Mouse (Mus musculus) cerebellum, adult 9-10 months (tissue): ENCODE measurements around the gene Ift74.
"Not testable (repeated sequence)": the region's sequence is repeated elsewhere in the genome, so short reads cannot be mapped to it uniquely, and the experiment has no call there.

Experiments
- DNase-seq: peaks from one replicate; pipeline ENCODE4 v3.0.0; 2022

Ift74 gene

DNA sequence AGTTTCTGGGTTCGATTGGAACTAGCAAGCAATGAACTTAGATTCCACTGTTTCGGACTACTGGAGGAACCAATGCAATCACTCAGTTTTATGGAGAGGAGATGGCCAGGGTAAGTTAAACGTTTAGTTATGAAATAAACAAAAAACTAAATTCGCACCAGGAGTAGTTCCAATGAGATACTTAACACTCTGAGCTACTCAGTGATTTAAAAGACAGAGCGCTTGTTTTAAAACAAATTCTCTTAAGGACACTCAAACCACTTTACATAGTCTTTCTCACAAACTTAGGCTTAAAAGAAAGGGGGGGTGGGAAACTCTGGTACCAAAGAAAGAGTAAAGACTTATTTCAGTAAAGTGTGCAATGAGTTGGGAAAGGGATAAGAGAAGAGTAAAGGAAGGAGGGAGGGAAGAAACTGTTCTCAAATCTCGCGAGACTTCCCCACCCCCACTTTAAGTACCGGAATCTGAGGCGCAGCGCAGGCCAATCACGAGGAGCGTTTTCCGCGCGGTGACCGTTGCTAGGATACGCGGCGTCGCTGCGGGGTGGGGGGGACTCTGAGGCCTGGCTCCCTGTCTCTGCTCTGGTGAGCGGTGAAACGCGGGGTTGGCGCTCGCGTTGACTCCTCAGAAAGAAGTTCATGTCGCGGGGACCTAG lies at the start of gene Ift74:
Gene Ift74 (plus strand): TSS at position 520 of the 655 bp plus-strand sequence.
- peak; percentile 96 for DNase-seq

GRCm38 (mm10) chr4:94572677-94573076 lies 41.6 kb upstream of the Ift74 start:
- no peak for DNase-seq

DNA sequence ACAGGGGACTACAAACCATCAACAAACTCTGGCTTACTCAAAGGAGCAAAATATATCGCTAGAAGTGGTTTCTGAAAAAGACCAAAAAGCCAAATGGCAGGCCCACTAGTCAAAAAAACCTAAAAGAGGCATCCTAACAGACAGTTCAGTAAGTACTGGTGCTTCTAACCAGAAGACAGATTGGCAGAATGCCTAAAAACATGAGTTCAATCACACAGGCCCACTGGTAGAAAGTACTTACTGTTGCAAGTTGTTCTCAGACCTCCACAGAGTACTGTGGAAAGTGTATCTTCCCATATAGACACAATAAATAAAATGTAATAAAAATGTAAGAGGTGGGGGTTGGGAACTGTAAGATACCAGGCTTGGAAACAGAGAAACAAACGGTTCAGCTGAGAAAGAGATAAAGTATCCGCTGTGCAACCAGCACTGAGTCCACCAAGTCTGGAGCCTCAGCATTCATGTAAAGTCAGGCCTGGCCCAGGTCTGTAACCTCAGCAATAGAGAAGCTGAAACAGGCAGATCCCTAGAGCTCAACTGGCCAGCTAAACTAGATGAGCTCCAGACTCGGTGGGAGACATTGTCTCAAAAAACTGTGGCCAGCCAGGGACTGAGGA lies 22.4 kb upstream of the Ift74 start:
- DNase-seq: no peak

GRCm38 (mm10) chr4:94592709-94593108 lies 21.6 kb upstream of the Ift74 start:
- no peak for DNase-seq

- peak; percentile 25 for DNase-seq
These were observed 12.9 kb upstream of the Ift74 start for GRCm38 (mm10) chr4:94601395-94601794.

- no peak for DNase-seq
These were observed 11.7 kb upstream of the Ift74 start for GRCm38 (mm10) chr4:94602496-94603030.

DNA sequence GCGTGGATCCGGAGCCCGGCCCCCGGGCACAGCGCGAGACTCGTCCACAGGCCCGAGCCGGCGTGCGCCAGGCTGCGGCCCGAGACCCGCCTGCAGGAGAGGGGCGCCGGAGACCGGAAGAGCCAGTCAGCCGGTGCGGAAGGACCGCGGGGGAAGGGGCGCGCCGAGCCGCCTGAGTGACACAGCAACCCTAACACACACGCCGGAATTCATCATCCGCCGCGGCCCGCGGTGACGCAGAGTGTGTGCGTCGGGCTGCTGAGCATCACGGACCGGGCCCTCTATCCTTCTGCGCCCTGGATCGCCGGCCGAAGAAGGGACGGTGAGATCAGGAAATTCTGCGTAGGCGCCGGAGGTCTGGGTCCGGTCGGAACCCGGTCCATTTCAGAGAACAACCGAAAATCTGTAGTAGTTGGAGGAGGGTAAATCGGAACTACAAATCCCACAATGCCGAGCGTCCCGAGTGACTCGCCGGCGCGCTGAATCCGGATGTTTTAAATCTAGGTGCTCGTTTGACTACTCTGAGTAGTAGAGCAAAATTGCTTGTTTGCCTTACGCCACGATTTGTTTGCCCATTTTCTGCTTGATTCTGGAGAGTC lies 11.2 kb upstream of the Ift74 start, which contains the start of gene Plaa:
Gene Plaa (minus strand): TSS at position 214 of the 599 bp plus-strand sequence.
- DNase-seq: peak; percentile 86

GRCm38 (mm10) chr4:94604452-94605019 lies 9.8 kb upstream of the Ift74 start:
- no peak for DNase-seq

- DNase-seq: no peak
These were observed 8.7 kb upstream of the Ift74 start for GRCm38 (mm10) chr4:94605591-94605990.

DNA sequence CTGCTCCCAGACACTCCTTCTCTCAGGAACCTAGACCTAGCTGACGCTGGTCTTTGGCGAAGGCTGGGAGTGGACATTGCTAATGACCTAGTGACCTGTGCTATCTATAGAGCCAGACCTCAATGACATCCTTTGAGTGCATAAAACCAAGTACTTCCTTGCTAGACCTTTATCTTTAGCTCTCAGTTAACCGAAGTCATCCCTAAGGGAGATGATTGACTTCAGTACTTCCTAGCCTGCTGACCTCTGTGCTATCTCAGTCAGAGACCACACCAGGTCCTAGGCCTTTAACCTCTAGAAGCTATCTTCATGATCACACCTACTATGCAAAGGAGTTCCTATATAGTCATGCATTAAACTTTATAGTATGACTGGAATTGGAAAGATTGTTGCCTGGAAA lies 4.0 kb upstream of the Ift74 start:
- no peak for DNase-seq

DNA sequence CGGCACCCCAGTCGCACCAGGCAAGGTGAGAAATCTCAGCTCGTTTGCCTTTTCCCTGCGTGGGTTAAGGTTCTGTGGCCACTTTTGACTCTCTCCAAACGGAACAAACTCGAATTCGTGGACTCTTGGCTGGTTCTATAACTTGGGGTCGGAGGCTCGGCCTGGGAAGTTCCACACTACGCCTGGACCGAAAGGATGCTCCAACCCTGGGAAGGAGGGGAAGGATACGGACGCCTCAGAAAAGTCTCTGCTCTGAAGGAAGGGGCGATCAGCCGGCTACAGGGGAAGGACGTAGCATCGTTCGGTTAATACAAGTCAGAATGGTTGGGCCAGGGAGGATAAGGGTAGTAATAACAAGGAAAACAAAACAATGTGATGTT lies 326 bp downstream of the Ift74 start:
- DNase-seq: no peak

DNA sequence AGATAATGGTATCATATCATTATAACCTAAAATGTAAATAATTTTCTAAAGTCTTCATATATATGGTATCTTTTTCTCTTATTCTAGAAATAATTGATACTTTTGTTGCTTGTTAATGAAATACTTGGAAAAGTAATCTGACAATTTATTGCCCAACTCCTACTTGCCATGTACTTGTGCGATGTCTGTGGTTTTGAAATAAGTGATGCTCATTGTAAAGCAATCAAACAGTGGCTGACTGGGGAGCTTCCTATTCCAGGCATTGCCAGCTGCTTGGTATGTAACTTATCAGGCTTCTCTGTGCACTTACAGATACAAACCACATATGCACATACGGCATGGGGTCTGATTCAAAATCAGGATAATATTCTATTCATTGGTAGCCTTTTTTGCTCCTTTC lies 5.8 kb downstream of the Ift74 start:
- DNase-seq: no peak

DNA sequence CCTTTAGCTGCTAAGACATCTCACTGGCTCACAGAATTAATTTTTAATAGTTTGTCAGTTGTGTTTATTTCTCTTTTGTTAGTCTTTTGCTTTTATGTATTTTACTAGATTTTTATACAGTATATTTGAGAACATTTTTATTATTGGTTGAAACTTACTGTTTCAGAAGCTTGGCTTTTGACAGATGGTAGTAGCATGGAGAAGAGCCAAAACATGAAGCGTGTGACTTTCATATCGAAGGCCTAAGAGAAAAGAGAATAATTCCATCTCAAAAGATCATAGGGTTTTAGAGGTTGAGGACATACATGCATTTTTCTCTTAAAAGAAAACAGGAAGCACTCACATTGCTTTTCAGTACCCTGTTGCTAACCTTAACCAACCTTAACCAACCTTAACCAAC lies 28.9 kb downstream of the Ift74 start:
- peak; percentile 29 for DNase-seq

DNA sequence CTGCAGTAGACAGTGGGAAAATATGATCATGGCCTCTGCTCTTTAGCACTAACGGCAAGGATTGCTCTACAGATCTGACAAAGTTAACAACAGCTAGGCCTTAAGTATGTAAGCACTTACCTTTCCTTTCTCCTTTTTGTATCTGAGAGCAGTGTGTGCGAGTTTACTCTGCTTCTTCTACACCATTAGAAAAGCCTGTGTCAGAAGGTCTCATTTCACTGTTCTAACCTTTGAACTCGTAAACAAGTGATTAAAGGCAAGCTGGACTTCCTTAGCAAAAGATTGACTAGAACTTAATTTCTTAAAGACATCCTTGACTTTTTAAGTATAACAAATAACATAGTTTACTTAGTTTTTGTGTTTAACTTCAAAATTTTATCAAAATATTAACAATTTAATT lies 35.6 kb downstream of the Ift74 start, which contains the start of gene Lrrc19:
Gene Lrrc19 (minus strand): TSS at position 225 of the 400 bp plus-strand sequence.
- no peak for DNase-seq

GRCm38 (mm10) chr4:94650426-94651175 lies 36.3 kb downstream of the Ift74 start:
- not testable (repeated sequence) for DNase-seq

GRCm38 (mm10) chr4:94669718-94670117 lies 55.4 kb downstream of the Ift74 start:
- peak; percentile 2 for DNase-seq

DNA sequence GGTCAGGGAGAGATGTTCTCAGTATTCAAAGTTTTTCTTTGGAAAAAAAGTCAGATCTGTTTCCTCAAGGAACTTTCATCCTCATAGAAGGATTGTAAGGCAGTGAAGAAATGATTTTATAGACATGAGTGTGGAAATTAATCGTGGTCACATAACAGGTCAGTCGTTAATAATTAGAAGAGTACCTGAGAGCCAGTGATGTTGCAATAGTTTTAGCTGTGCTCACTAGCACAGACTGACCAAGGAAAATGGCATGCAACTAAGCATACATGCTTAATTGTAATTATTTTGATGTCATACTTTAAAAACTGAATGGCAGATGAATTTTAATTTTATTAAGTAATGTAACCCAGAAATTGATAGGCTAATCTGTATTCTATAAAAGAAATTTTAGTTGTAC lies 66.4 kb downstream of the Ift74 start:
- DNase-seq: no peak

DNA sequence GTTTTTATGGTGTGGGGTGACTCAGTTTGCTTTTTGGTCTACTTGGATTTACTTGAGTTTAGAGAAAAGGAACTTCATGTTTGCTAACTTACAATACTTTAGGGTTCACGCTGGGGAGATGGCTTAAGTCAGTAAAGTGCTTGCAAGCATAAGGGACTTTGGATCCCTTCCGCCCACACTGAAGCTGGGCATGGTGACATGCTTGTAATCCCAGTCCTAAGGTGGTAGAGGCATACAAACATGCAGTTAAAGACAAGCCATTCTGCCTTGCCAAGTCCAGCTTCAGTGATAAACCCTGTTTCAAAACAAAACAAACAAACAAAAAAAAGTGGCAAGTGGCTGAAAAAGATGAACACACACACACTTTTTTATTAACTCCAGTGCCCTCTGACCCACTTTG lies 66.9 kb downstream of the Ift74 start:
- no peak for DNase-seq

DNA sequence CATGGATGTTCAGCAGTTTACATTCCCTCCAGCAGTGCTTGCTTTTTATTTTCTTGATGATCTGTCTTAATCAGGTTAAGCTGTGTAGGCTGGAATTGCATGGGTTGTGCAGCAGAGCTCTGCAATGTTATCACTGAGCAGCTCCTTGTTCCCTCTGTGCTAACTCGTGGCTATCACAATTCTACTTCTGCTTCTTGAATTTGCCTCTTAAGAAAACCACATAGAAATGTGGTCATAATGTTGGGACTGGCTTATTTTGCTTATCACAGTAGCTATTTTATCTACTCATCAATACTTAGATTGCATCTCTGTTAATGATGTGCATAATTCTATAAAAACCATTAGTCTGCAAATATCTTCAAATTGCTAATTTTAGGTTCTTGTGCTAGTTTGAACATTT lies 67.7 kb downstream of the Ift74 start:
- no peak for DNase-seq

- DNase-seq: no peak
These were observed 69.0 kb downstream of the Ift74 start for GRCm38 (mm10) chr4:94683305-94683704.

DNA sequence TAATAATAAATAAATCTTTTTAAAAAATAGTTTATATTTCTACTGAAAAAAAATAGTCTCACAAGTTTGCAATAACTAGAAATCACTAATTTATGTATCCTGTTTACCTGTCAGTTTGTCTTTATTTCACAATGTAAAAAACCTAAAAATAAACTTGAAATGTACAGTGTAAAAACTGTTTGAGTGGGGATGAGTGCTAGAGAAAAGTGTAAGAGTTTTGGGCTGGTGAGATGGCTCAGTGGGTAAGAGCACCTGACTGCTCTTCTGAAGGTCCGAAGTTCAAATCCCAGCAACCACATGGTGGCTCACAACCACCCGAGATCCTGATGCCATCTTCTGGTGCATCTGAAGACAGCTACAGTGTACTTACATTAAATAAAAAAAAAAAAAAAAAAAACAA lies 75.5 kb downstream of the Ift74 start:
- not testable (repeated sequence) for DNase-seq

- DNase-seq: no peak
These were observed 76.8 kb downstream of the Ift74 start for GRCm38 (mm10) chr4:94691078-94691477.

DNA sequence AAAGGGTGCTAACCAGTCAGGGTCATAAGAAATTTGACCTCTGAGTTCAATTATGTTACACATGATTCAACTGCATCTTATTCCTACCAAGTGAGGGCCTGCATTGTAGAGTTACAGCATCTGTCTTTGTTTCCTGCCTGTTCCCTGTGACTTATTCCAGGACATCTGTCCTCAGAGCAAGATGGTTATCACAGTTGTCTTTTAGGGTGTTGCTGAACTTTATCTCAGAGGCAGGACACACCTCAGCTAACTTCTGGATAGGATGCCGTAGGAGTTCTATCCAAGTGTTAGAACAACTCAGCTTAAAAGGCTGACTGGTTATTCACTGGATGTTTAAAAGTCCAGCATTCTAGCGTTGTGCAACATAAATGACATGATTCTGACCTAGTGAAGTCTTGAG lies 77.9 kb downstream of the Ift74 start:
- no peak for DNase-seq
